15 mouse cellular contexts compared by ENCODE assay signal in genomic region chr13:58111306-58111705, GRCm38 (mm10). TPM values are rescaled to one million over a fixed set of nuclear protein-coding genes. Genes with fewer than 3 reads are reported as not detected.
A peak's percentile ranks its signal among the peaks of the same experiment; 100 is the strongest.
DNase-seq lines count a peak whose midpoint lies in the region; ATAC-seq and TF ChIP-seq lines count a peak whose summit lies in the region.
"Had no signal": no experiment of that assay in that cellular context is flagged by ENCODE, and none has a peak within 500 bp of the region (broad histone marks: within the 10 kb centered on the region; RNA-seq: fewer than 3 reads in every experiment).

No protein-coding gene starts in this region.

- WGBS in hindbrain, embryonic 14.5 days = 94% methylated on average over 6 of the region's 6 CpGs
- WGBS in hindbrain, embryonic 10.5 days = 92% methylated on average over 6 of the region's 6 CpGs
- WGBS in midbrain, embryonic 14.5 days = 95% methylated on average over 6 of the region's 6 CpGs
- 92% methylated on average over 6 of the region's 6 CpGs for WGBS in midbrain, embryonic 11.5 days
- 52% methylated on average over 6 of the region's 6 CpGs for WGBS in olfactory bulb, adult 2 months

- no peak overlapping the region for H3K9ac ChIP-seq in hindbrain, embryonic 14.5 days
- no peak overlapping the region for H3K9ac ChIP-seq in midbrain, embryonic 14.5 days (replicated peaks; ENCODE audit: low read length)
- H3K9ac ChIP-seq in midbrain, embryonic 11.5 days (ENCODE audit: low read length) = no peak overlapping the region
- H3K9ac ChIP-seq: lung, embryonic 15.5 days had no signal

- ATAC-seq in hindbrain, embryonic 14.5 days (ENCODE audit: low FRiP score) = no peak
- no peak for ATAC-seq in midbrain, embryonic 14.5 days (ENCODE audit: low FRiP score, low TSS enrichment)
- no peak for ATAC-seq in midbrain, embryonic 11.5 days (ENCODE audit: low FRiP score)
- ATAC-seq: activated CD4-positive, CD25-positive, alpha-beta regulatory T cell, adult 4 months had no signal

- intact Hi-C loops in gastrocnemius, adult 2 months (cut with DNase I) = no loop called here

- no peaks in the 10 kb centered on the region for H3K27me3 ChIP-seq in hindbrain, embryonic 14.5 days (ENCODE audit: control insufficient read depth, insufficient read depth, low read length)
- peaks cover 3% of the 10 kb centered on the region for H3K27me3 ChIP-seq in hindbrain, embryonic 10.5 days (ENCODE audit: insufficient read depth, poor library complexity, severe bottlenecking)
- H3K27me3 ChIP-seq in midbrain, embryonic 14.5 days (ENCODE audit: control insufficient read depth, insufficient read depth, low read length) = no peaks in the 10 kb centered on the region
- no peaks in the 10 kb centered on the region for H3K27me3 ChIP-seq in midbrain, embryonic 11.5 days (ENCODE audit: control insufficient read depth, insufficient read depth, low read length)
- H3K27me3 ChIP-seq: lung, embryonic 15.5 days had no signal

- TF ChIP-seq CTCF in olfactory bulb, adult 2 months (IDR thresholded peaks at IDR 0.05; ENCODE audit: insufficient read depth, low read depth, low read length) = no peak
- TF ChIP-seq CTCF in gastrocnemius, adult 2 months (IDR thresholded peaks at IDR 0.05) = no peak

- H3K27ac ChIP-seq in hindbrain, embryonic 14.5 days = no peak overlapping the region
- no peak overlapping the region for H3K27ac ChIP-seq in hindbrain, embryonic 10.5 days
- H3K27ac ChIP-seq in midbrain, embryonic 14.5 days (replicated peaks; ENCODE audit: low read depth, low read length) = no peak overlapping the region
- H3K27ac ChIP-seq in midbrain, embryonic 11.5 days (ENCODE audit: low read depth, low read length) = no peak overlapping the region
- H3K27ac ChIP-seq in olfactory bulb, adult 2 months (ENCODE audit: insufficient read depth, low read depth, low read length) = peak overlapping the region; percentile 96
- H3K27ac ChIP-seq in gastrocnemius, adult 2 months = no peak overlapping the region
- H3K27ac ChIP-seq: lung, embryonic 15.5 days had no signal

- no peak for TF ChIP-seq POLR2A in olfactory bulb, adult 2 months (IDR thresholded peaks at IDR 0.05; ENCODE audit: insufficient read depth, low read depth, low read length)

- H3K4me1 ChIP-seq in hindbrain, embryonic 14.5 days (replicated peaks; ENCODE audit: control insufficient read depth, insufficient read depth, low read length) = peaks cover 23% of the 10 kb centered on the region
- H3K4me1 ChIP-seq in hindbrain, embryonic 10.5 days (replicated peaks) = peaks cover 25% of the 10 kb centered on the region
- H3K4me1 ChIP-seq in midbrain, embryonic 14.5 days (ENCODE audit: control insufficient read depth, insufficient read depth, low read length) = peaks cover 18% of the 10 kb centered on the region
- H3K4me1 ChIP-seq in midbrain, embryonic 11.5 days (ENCODE audit: control insufficient read depth, insufficient read depth, low read length) = peaks cover 4% of the 10 kb centered on the region; the same call in 1 of the 2 replicates
- peaks cover 28% of the 10 kb centered on the region for H3K4me1 ChIP-seq in olfactory bulb, adult 2 months (ENCODE audit: control insufficient read depth, insufficient read depth, low read length)

- H3K9me3 ChIP-seq in hindbrain, embryonic 14.5 days (ENCODE audit: control insufficient read depth, low read length) = no peaks in the 10 kb centered on the region
- no peaks in the 10 kb centered on the region for H3K9me3 ChIP-seq in hindbrain, embryonic 10.5 days
- no peaks in the 10 kb centered on the region for H3K9me3 ChIP-seq in midbrain, embryonic 14.5 days (ENCODE audit: control insufficient read depth, low read length)
- H3K9me3 ChIP-seq in midbrain, embryonic 11.5 days (ENCODE audit: control insufficient read depth, low read length) = no peaks in the 10 kb centered on the region
- H3K9me3 ChIP-seq: lung, embryonic 15.5 days had no signal

- H3K4me3 ChIP-seq in hindbrain, embryonic 14.5 days (replicated peaks; ENCODE audit: low read length) = no peak overlapping the region
- H3K4me3 ChIP-seq in hindbrain, embryonic 10.5 days = no peak overlapping the region
- H3K4me3 ChIP-seq in midbrain, embryonic 14.5 days (replicated peaks; ENCODE audit: low read depth, low read length) = no peak overlapping the region
- no peak overlapping the region for H3K4me3 ChIP-seq in midbrain, embryonic 11.5 days (ENCODE audit: low read depth, low read length)
- H3K4me3 ChIP-seq in olfactory bulb, adult 2 months (ENCODE audit: insufficient read depth, low read depth, low read length) = peak overlapping the region; percentile 66
- no peak overlapping the region for H3K4me3 ChIP-seq in gastrocnemius, adult 2 months

- H3K4me2 ChIP-seq in hindbrain, embryonic 14.5 days (replicated peaks) = peak overlapping the region; percentile 92
- H3K4me2 ChIP-seq in midbrain, embryonic 14.5 days (ENCODE audit: low read length) = peak overlapping the region; percentile 70; the same call in 1 of the 2 replicates
- H3K4me2 ChIP-seq in midbrain, embryonic 11.5 days = no peak overlapping the region

- peak; percentile 27 to 31 for DNase-seq in cerebellum, postnatal 14 days
- no peak for DNase-seq in cerebellum, adult 9-10 months
- no peak for DNase-seq in hindbrain, embryonic 14.5 days (ENCODE audit: low spot score)
- no peak for DNase-seq in hindbrain, embryonic 10.5 days (ENCODE audit: low spot score)
- DNase-seq in midbrain, embryonic 14.5 days = no peak
- DNase-seq in midbrain, embryonic 11.5 days (ENCODE audit: low spot score, missing footprints) = no peak
- no peak for DNase-seq in gastrocnemius, adult 2 months
- DNase-seq: B cell, adult 2 months; heart, postnatal 14 days; kidney, postnatal 14 days; thymus, postnatal 25 days had no signal

- no peaks in the 10 kb centered on the region for H3K36me3 ChIP-seq in hindbrain, embryonic 14.5 days (replicated peaks; ENCODE audit: control insufficient read depth, insufficient read depth)
- no peaks in the 10 kb centered on the region for H3K36me3 ChIP-seq in hindbrain, embryonic 10.5 days
- H3K36me3 ChIP-seq in midbrain, embryonic 14.5 days (ENCODE audit: control insufficient read depth, insufficient read depth, low read length) = no peaks in the 10 kb centered on the region
- no peaks in the 10 kb centered on the region for H3K36me3 ChIP-seq in midbrain, embryonic 11.5 days (ENCODE audit: control insufficient read depth, insufficient read depth, low read length)
- H3K36me3 ChIP-seq: lung, embryonic 15.5 days had no signal

RNA-seq across cellular contexts. Expression of gene Klhl3, which starts 2.1 kb away (rescaled TPM):
- 10.8 and 11.9 TPM in 2 replicates for polyA plus RNA-seq in hindbrain, embryonic 14.5 days (2014; fragmentation: Nextera tagmentation; extraction: Ambion mirVana)
- polyA plus RNA-seq in hindbrain, embryonic 10.5 days (2016; fragmentation: Nextera tagmentation; extraction: Ambion mirVana) = 1.9 and 3.4 TPM in 2 replicates
- 10.0 and 10.1 TPM in 2 replicates for polyA plus RNA-seq in midbrain, embryonic 14.5 days (2014; fragmentation: Nextera tagmentation; extraction: Ambion mirVana)
- 2.6 and 3.2 TPM in 2 replicates for polyA plus RNA-seq in midbrain, embryonic 11.5 days (2014; fragmentation: Nextera tagmentation; extraction: Ambion mirVana)
- polyA plus RNA-seq in olfactory bulb, adult 2 months (2012; ENCODE audit: insufficient read depth, insufficient read length, low replicate concordance, missing spikeins) = not detected in 2 replicates
- under 1 TPM; 0.36 to 0.67 TPM for total RNA-seq in gastrocnemius, adult 2 months (2021)
- total RNA-seq: MEL had no signal

RNA-seq across cellular contexts. Expression of gene Hnrnpa0, which starts 17.1 kb away (rescaled TPM):
- polyA plus RNA-seq in hindbrain, embryonic 14.5 days (2014; fragmentation: Nextera tagmentation; extraction: Ambion mirVana) = 50.2 and 56.9 TPM in 2 replicates
- polyA plus RNA-seq in hindbrain, embryonic 10.5 days (2016; fragmentation: Nextera tagmentation; extraction: Ambion mirVana) = 41.4 and 46.1 TPM in 2 replicates
- 72.5 and 93.5 TPM in 2 replicates for polyA plus RNA-seq in midbrain, embryonic 14.5 days (2014; fragmentation: Nextera tagmentation; extraction: Ambion mirVana)
- 60.0 and 63.3 TPM in 2 replicates for polyA plus RNA-seq in midbrain, embryonic 11.5 days (2014; fragmentation: Nextera tagmentation; extraction: Ambion mirVana)
- polyA plus RNA-seq in olfactory bulb, adult 2 months (2012; ENCODE audit: insufficient read depth, insufficient read length, low replicate concordance, missing spikeins) = 114 TPM in 1 of 2 replicates, not detected in the other
- 10 to 100 TPM; 31.1 to 37.7 TPM for total RNA-seq in gastrocnemius, adult 2 months (2021)

RNA-seq across cellular contexts. Expression of gene Idnk, which starts 46.1 kb away (rescaled TPM):
- 53.4 and 63.2 TPM in 2 replicates for polyA plus RNA-seq in hindbrain, embryonic 14.5 days (2014; fragmentation: Nextera tagmentation; extraction: Ambion mirVana)
- polyA plus RNA-seq in hindbrain, embryonic 10.5 days (2016; fragmentation: Nextera tagmentation; extraction: Ambion mirVana) = 57.1 and 66.7 TPM in 2 replicates
- polyA plus RNA-seq in midbrain, embryonic 14.5 days (2014; fragmentation: Nextera tagmentation; extraction: Ambion mirVana) = 59.7 TPM in 2 replicates
- 59.1 and 63.1 TPM in 2 replicates for polyA plus RNA-seq in midbrain, embryonic 11.5 days (2014; fragmentation: Nextera tagmentation; extraction: Ambion mirVana)
- not detected in 2 replicates for polyA plus RNA-seq in olfactory bulb, adult 2 months (2012; ENCODE audit: insufficient read depth, insufficient read length, low replicate concordance, missing spikeins)
- total RNA-seq in gastrocnemius, adult 2 months (2021) = 10 to 100 TPM in 1 of 2 experiments, 1 to 10 TPM in 1; 8.0 to 10.8 TPM

Comparison
In these comparisons a context has a peak if more than half of its experiments do, and no peak if none do; other contexts are left out.
1. DNase-seq: peak in cerebellum, postnatal 14 days (2 of 2); none in cerebellum, adult 9-10 months (single experiment), hindbrain, embryonic 14.5 days (single experiment), hindbrain, embryonic 10.5 days (single experiment), midbrain, embryonic 14.5 days (single experiment), midbrain, embryonic 11.5 days (single experiment) and gastrocnemius, adult 2 months (single experiment).